Mouse (Mus musculus) spleen, adult 2 months (tissue): ENCODE measurements around the gene Pdzrn3. TPM values are rescaled to one million over a fixed set of nuclear protein-coding genes. Genes with fewer than 3 reads are reported as not detected.

ENCODE experiments used
- DNase-seq, 2 experiments: peaks; one replicate each; pipeline versions ENCODE4 v3.0.0 to v3.0.0-alpha.2; 2012 to 2021; ENCODE audit warnings: low spot score in 2 of 2, low read depth in 1 of 2
- H3K27ac ChIP-seq: fragments of 200-500 bp; 2 replicates; pipeline ENCODE4 v1.5.1; 2012; ENCODE audit warnings: low read length, inconsistent platforms; ENCODE audit not compliant: insufficient read depth
- H3K27me3 ChIP-seq: fragments of 200-500 bp; 2 replicates; pipeline ENCODE4 v1.6.1; 2012; ENCODE audit warnings: mild to moderate bottlenecking, moderate library complexity, low read length, inconsistent platforms; ENCODE audit not compliant: control insufficient read depth, insufficient read depth
- H3K36me3 ChIP-seq: fragments of 200-500 bp; 2 replicates; pipeline ENCODE4 v1.6.1; 2012; ENCODE audit warnings: mild to moderate bottlenecking, low read length, inconsistent platforms; ENCODE audit not compliant: control insufficient read depth, insufficient read depth
- H3K4me1 ChIP-seq: fragments of 200-500 bp; 2 replicates; pipeline ENCODE4 v1.6.1; 2011; ENCODE audit warnings: inconsistent platforms; ENCODE audit not compliant: control insufficient read depth, insufficient read depth, insufficient read length
- H3K4me3 ChIP-seq: fragments of 200-500 bp; 2 replicates; pipeline ENCODE4 v1.5.1; 2011; ENCODE audit warnings: mild to moderate bottlenecking, inconsistent platforms; ENCODE audit not compliant: insufficient read depth, insufficient read length; ENCODE audit errors: extremely low read depth
- CTCF ChIP-seq: fragments of 200-500 bp; IDR thresholded peaks from 2 replicates; pipeline ENCODE4 v1.5.1; 2011; ENCODE audit warnings: mild to moderate bottlenecking, inconsistent platforms; ENCODE audit not compliant: insufficient read depth, insufficient read length, insufficient replicate concordance; ENCODE audit errors: extremely low read depth
- POLR2A ChIP-seq: fragments of 200-500 bp; IDR thresholded peaks from 2 replicates; pipeline ENCODE4 v1.6.1; 2011; ENCODE audit warnings: low read depth, low read length, inconsistent platforms
- WGBS: fragments of 180-500 bp; shearing (Covaris S2); methylation state at CpG from one replicate; pipeline ENCODE4 v1.1.7; 2018; 5-methylcytosine and 5-hydroxymethylcytosine counted together
- polyA plus RNA-seq: library from polyadenylated mRNA; depleted of rRNA; stranded (reverse); fragments of >200 nt; gene quantifications from 2 replicates; pipeline ENCODE4 v1.2.3, GENCODE M21; 2012

The Pdzrn3 gene
- polyA plus RNA-seq, 1 experiment, result 1.9 TPM

DNA sequence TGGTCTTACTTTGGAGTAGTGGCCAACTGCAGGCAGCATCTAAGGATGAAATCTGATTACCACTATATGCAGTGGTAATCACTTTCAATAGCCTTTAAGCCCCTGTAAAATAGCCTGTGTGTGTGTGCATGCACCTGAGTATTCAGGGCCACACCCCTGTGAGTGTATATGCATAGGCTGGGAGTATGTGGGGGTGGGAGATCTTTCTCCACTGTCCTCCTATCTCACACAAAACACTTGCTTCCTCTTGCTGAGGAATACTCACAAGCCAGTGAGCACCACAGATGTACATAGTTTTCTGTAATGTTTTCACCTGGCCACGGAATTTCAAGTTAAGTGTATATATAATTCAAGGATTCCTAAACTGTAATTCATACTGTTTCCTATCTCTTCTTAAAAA is 74.2 kb downstream of the Pdzrn3 start:
- 49% methylated on average over 1 of the region's 1 CpGs for WGBS
- Histone ChIP-seq H3K27me3 (no peaks in the 10 kb centered on the region), H3K36me3 (no peaks in the 10 kb centered on the region), H3K4me1 (no peaks in the 10 kb centered on the region), H3K27ac (no peak overlapping the region), H3K4me3 (no peak overlapping the region)
- no peak for TF ChIP-seq CTCF
- no peak for TF ChIP-seq POLR2A
- DNase-seq, result no peak

- H3K27me3 ChIP-seq, result no peaks in the 10 kb centered on the region
- H3K36me3 ChIP-seq, result no peaks in the 10 kb centered on the region
- no peaks in the 10 kb centered on the region for H3K4me1 ChIP-seq
- no peak overlapping the region for H3K27ac ChIP-seq
- WGBS, result 90% methylated on average over 8 of the region's 8 CpGs
- H3K4me3 ChIP-seq, result no peak overlapping the region
- no peak for DNase-seq
- TF ChIP-seq POLR2A, result no peak
- no peak for TF ChIP-seq CTCF
Measured at GRCm38 (mm10) chr6:101301154-101301553, 76.5 kb downstream of the Pdzrn3 start.

- no peak for DNase-seq
- H3K4me1 ChIP-seq, result no peaks in the 10 kb centered on the region
- no peaks in the 10 kb centered on the region for H3K36me3 ChIP-seq
- TF ChIP-seq CTCF (no peak), POLR2A (no peak)
- H3K27ac ChIP-seq, result no peak overlapping the region
- no peaks in the 10 kb centered on the region for H3K27me3 ChIP-seq
- 56% methylated on average over 2 of the region's 2 CpGs for WGBS
- H3K4me3 ChIP-seq, result no peak overlapping the region
Measured at GRCm38 (mm10) chr6:101299434-101299833, 78.3 kb downstream of the Pdzrn3 start.

DNA sequence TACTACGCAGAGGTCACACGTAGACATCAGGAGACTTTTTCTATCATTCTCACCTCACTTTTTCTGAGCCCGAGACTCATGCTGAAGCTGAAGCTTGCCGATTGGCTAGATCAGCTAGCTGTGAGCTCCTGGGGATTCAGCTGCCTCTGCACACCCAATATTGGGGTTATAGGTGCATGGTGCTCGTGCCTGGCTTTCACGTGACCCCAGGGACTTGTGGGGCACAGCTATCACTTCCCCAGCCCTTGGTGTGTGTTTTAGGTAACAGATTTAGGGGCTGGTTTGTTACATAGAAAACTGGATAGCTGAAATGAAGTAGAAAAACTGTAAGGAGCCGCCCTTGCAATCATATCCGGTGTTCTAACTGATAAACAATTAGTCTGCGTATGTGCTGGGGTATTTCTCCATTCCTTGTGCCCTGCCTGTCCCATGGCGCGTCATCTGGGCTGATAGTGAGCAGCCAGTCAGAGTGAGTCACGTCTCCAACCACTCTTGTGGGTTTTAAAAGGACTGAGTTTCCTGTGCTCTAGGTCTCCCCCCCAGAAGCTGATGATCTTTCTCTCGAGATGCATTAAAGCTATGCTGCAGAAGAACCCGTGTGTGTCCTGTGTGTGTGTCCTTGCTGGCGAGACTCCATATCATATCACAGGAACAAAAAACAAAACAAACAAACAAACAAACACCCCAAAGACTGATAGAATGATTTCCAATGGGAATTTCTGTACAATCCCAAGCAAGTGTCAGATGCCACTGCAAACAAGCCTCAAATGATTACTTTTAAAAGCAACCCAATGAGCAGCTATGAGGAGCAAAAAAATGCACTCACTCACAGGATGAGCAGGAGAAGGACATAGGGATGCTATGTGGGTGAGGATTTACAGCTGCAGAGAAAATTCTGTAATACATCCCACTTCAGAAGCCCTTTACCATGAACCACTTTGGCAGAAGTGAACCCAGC is 79.9 kb downstream of the Pdzrn3 start:
- TF ChIP-seq CTCF, result no peak
- no peak for TF ChIP-seq POLR2A
- Histone ChIP-seq H3K4me3 (no peak overlapping the region), H3K4me1 (no peaks in the 10 kb centered on the region), H3K36me3 (no peaks in the 10 kb centered on the region), H3K27me3 (no peaks in the 10 kb centered on the region), H3K27ac (no peak overlapping the region)
- 88% methylated on average over 15 of the region's 15 CpGs for WGBS
- no peak for DNase-seq

DNA sequence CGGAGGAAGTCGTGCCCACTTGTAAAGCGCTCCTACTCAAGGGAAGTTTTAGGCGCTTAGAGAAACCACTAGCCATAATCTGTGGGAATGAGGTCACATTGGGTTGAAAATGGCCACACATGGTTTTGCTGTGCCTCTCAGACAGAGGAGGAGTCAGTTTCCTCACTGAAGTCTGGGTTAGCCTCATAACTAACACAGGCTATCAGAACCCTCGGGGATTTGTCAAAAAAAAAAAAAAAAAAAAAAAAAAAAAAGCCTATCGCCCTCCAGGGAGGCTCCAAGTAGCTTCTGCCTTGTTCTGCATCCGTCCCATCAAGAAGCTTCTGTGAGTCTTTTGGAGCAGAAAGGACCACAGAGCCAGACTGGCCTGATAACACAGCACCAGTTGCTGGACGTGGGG is 80.7 kb downstream of the Pdzrn3 start:
- TF ChIP-seq POLR2A (no peak), CTCF (no peak)
- WGBS, result 85% methylated on average over 8 of the region's 8 CpGs
- DNase-seq, result no peak

GRCm38 (mm10) chr6:101296280-101296679 is 81.4 kb downstream of the Pdzrn3 start:
- H3K27me3 ChIP-seq, result no peaks in the 10 kb centered on the region
- H3K27ac ChIP-seq, result no peak overlapping the region
- H3K36me3 ChIP-seq, result no peaks in the 10 kb centered on the region
- TF ChIP-seq CTCF, result no peak
- no peak for TF ChIP-seq POLR2A
- H3K4me3 ChIP-seq, result no peak overlapping the region
- H3K4me1 ChIP-seq, result no peaks in the 10 kb centered on the region
- DNase-seq, result no peak
- WGBS, result 85% methylated on average over 8 of the region's 8 CpGs

More for the DNA sequence above, 80.7 kb downstream of the Pdzrn3 start:
- Histone ChIP-seq H3K4me3 (no peak overlapping the region), H3K4me1 (no peaks in the 10 kb centered on the region), H3K27me3 (no peaks in the 10 kb centered on the region), H3K36me3 (no peaks in the 10 kb centered on the region), H3K27ac (no peak overlapping the region)

DNA sequence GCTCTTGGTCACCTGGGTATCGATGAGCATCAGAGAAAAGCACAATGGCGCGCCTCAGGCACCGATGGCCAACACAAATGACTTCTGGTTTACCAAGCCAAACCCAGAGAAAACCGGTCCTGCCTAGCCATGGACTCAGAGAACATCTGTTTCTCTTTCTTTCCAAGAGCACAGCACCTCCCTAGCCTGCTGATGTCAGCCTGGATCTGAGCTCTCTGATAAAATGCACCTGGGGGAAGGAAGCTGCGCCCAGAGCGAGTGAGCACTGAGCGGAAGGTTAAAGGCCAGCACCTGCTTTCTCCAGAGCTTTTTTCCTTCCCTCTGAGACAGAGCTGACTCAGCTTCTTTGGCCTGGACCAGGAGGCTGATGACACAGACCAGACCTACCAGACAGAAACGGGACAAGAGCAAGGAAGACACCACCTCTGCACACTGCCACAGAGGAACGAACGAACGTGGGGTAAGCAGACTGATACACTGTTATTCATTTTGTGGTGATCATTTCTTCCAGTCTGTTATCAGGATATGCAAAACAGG is 84.6 kb downstream of the Pdzrn3 start:
- Histone ChIP-seq H3K4me3 (no peak overlapping the region), H3K36me3 (no peaks in the 10 kb centered on the region), H3K27me3 (no peaks in the 10 kb centered on the region), H3K4me1 (no peaks in the 10 kb centered on the region; the same call in 1 of the 2 replicates), H3K27ac (no peak overlapping the region)
- no peak for TF ChIP-seq POLR2A
- TF ChIP-seq CTCF, result no peak
- DNase-seq, result no peak
- WGBS, result 83% methylated on average over 12 of the region's 12 CpGs
